Mouse (Mus musculus): ENCODE measurements at regions not wholly inside any gene's neighbourhood (a gene's known extent, or its start where the extent isn't known, plus 50 kb on each side); places are given as distances from the start of the nearest gene placed in this dataset.

- in situ Hi-C loops (cut with MboI, MseI) = no loop called here
These were observed 238.0 kb upstream of the Mpped2 start for GRCm38 (mm10) chr2:106455039-106455438.

- in situ Hi-C loops (cut with MboI, MseI) = no loop called here
These were observed 237.1 kb upstream of the Mpped2 start for GRCm38 (mm10) chr2:106455972-106456371.

GRCm38 (mm10) chr2:106458003-106458402, 235.1 kb upstream of the Mpped2 start:
- in situ Hi-C loops (cut with MboI, MseI) = no loop called here

GRCm38 (mm10) chr2:106461021-106461420, 232.0 kb upstream of the Mpped2 start:
- in situ Hi-C loops (cut with MboI, MseI) = no loop called here

- in situ Hi-C loops (cut with MboI, MseI) = no loop called here
These were observed 231.6 kb upstream of the Mpped2 start for GRCm38 (mm10) chr2:106461490-106461889.

GRCm38 (mm10) chr2:106461973-106462637, 231.0 kb upstream of the Mpped2 start:
- in situ Hi-C loops (cut with MboI, MseI) = no loop called here

- in situ Hi-C loops (cut with MboI, MseI) = no loop called here
These were observed 228.0 kb upstream of the Mpped2 start for GRCm38 (mm10) chr2:106465055-106465454.

- in situ Hi-C loops (cut with MboI, MseI) = no loop called here
These were observed 227.2 kb upstream of the Mpped2 start for GRCm38 (mm10) chr2:106465831-106466230.

GRCm38 (mm10) chr2:106469196-106469595, 223.9 kb upstream of the Mpped2 start:
- in situ Hi-C loops (cut with MboI, MseI) = no loop called here

GRCm38 (mm10) chr2:106473458-106473857, 219.6 kb upstream of the Mpped2 start:
- in situ Hi-C loops (cut with MboI, MseI) = no loop called here

- in situ Hi-C loops (cut with MboI, MseI) = no loop called here
These were observed 215.1 kb upstream of the Mpped2 start for GRCm38 (mm10) chr2:106477991-106478390.

- in situ Hi-C loops (cut with MboI, MseI) = no loop called here
These were observed 205.6 kb upstream of the Mpped2 start for GRCm38 (mm10) chr2:106487335-106488082.

GRCm38 (mm10) chr2:106498735-106499134, 194.3 kb upstream of the Mpped2 start:
- in situ Hi-C loops (cut with MboI, MseI) = no loop called here

- in situ Hi-C loops (cut with MboI, MseI) = no loop called here
These were observed 193.7 kb upstream of the Mpped2 start for GRCm38 (mm10) chr2:106499227-106499928.

- in situ Hi-C loops (cut with MboI, MseI) = no loop called here
These were observed 188.1 kb upstream of the Mpped2 start for GRCm38 (mm10) chr2:106504933-106505420.

GRCm38 (mm10) chr2:106511889-106512288, 181.2 kb upstream of the Mpped2 start:
- in situ Hi-C loops (cut with MboI, MseI) = no loop called here

- in situ Hi-C loops (cut with MboI, MseI) = no loop called here
These were observed 180.6 kb upstream of the Mpped2 start for GRCm38 (mm10) chr2:106512338-106513024.

- in situ Hi-C loops (cut with MboI, MseI) = no loop called here
These were observed 180.1 kb upstream of the Mpped2 start for GRCm38 (mm10) chr2:106513025-106513386.

- in situ Hi-C loops (cut with MboI, MseI) = no loop called here
These were observed 175.8 kb upstream of the Mpped2 start for GRCm38 (mm10) chr2:106517224-106517623.

GRCm38 (mm10) chr2:106522961-106523360, 170.1 kb upstream of the Mpped2 start:
- in situ Hi-C loops (cut with MboI, MseI) = no loop called here

GRCm38 (mm10) chr2:106527008-106527407, 166.1 kb upstream of the Mpped2 start:
- in situ Hi-C loops (cut with MboI, MseI) = no loop called here

GRCm38 (mm10) chr2:106529247-106529646, 163.8 kb upstream of the Mpped2 start:
- in situ Hi-C loops (cut with MboI, MseI) = no loop called here

Measured in regulatory T cell (primary cell).